Mouse (Mus musculus): ENCODE results near the gene Sh3bp1.

- TF ChIP-seq GATA1 (IDR thresholded peaks at IDR 0.05; ENCODE audit: borderline replicate concordance, low read length) (no peak), FLI1 (IDR thresholded peaks at IDR 0.05; ENCODE audit: low read length) (no peak)
Measured at GRCm38 (mm10) chr15:78948883-78949282, 49.3 kb downstream of the Sh3bp1 start.
